ENCODE assay signal across 8 mouse cellular contexts in genomic region chr8:94857346-94858173, GRCm38 (mm10). TPM values are rescaled to one million over a fixed set of nuclear protein-coding genes. Genes with fewer than 3 reads are reported as not detected.
A peak's percentile ranks its signal among the peaks of the same experiment; 100 is the strongest.
DNase-seq lines count a peak whose midpoint lies in the region; ATAC-seq and TF ChIP-seq lines count a peak whose summit lies in the region.

Gene Polr2c (plus strand): TSS chr8:94857450.

- H3K9ac ChIP-seq in heart, embryonic 13.5 days: peak within 1 kb of the TSS; percentile 99
- peak within 1 kb of the TSS; percentile 92 for H3K9ac ChIP-seq in liver, embryonic 11.5 days (ENCODE audit: low read depth, low read length)

- under 1% methylated on average over 68 of the region's 68 CpGs for WGBS in heart, embryonic 13.5 days
- under 1% methylated on average over 68 of the region's 68 CpGs for WGBS in liver, embryonic 11.5 days

- peak; percentile 79 for ATAC-seq in erythroid progenitor cell, adult 5-6 weeks (replicated peaks; ENCODE audit: low FRiP score, poor library complexity, severe bottlenecking)
- peak; percentile 69 for ATAC-seq in heart, embryonic 13.5 days (ENCODE audit: extremely low read depth, insufficient number of reproducible peaks, low FRiP score, low TSS enrichment)
- ATAC-seq in liver, embryonic 11.5 days (replicated peaks; ENCODE audit: low FRiP score): peak; percentile 77

- TF ChIP-seq POLR2A in myocyte (IDR thresholded peaks at IDR 0.05; ENCODE audit: insufficient read length, low read depth): peak; percentile 85

- H3K79me2 ChIP-seq in myocyte (ENCODE audit: control insufficient read depth, insufficient read depth): peaks cover 19% of the 10 kb centered on the region

- H3K27ac ChIP-seq in brown adipose tissue, adult 24 weeks (replicated peaks; ENCODE audit: low read depth, low read length): peak within 1 kb of the TSS; percentile 61
- H3K27ac ChIP-seq in heart, embryonic 13.5 days (replicated peaks): peak within 1 kb of the TSS; percentile 70
- peak within 1 kb of the TSS; percentile 70 for H3K27ac ChIP-seq in liver, embryonic 11.5 days (ENCODE audit: low read depth, low read length)

- 0 out of 2 replicates have a peak, but pooled peaks cover under 1% of the 10 kb centered on the region for H3K4me1 ChIP-seq in brown adipose tissue, adult 24 weeks (ENCODE audit: control insufficient read depth, insufficient read depth, insufficient read length, low read length)
- H3K4me1 ChIP-seq in heart, embryonic 13.5 days: peaks cover 24% of the 10 kb centered on the region
- H3K4me1 ChIP-seq in liver, embryonic 11.5 days (replicated peaks; ENCODE audit: control insufficient read depth, insufficient read depth, low read length): peaks cover 14% of the 10 kb centered on the region

- DNase-seq in CD4-positive helper T cell, adult 2 months (ENCODE audit: low read depth, low spot score): peak; percentile 89
- DNase-seq in kidney, postnatal 10 days: peak; percentile 95
- peak; percentile 91 for DNase-seq in liver, embryonic 11.5 days (ENCODE audit: low spot score)
- DNase-seq in spleen, postnatal 4 days (ENCODE audit: low spot score in 2 of 2): peak; percentile 93 to 99

- H3K4me3 ChIP-seq in brown adipose tissue, adult 24 weeks (ENCODE audit: insufficient read depth, low read depth, low read length): peak within 1 kb of the TSS; percentile 85
- H3K4me3 ChIP-seq in heart, embryonic 13.5 days: peak within 1 kb of the TSS; percentile 99
- peak within 1 kb of the TSS; percentile 96 for H3K4me3 ChIP-seq in liver, embryonic 11.5 days (ENCODE audit: low read depth, low read length)
- peak within 1 kb of the TSS; percentile 51 for H3K4me3 ChIP-seq in myocyte

- peak within 1 kb of the TSS; percentile 68 for H3ac ChIP-seq in myocyte (ENCODE audit: control insufficient read depth, insufficient read length)

- H3K36me3 ChIP-seq in heart, embryonic 13.5 days: peaks cover 62% of the 10 kb centered on the region
- peaks cover 20% of the 10 kb centered on the region; the same call in 1 of the 2 replicates for H3K36me3 ChIP-seq in liver, embryonic 11.5 days (ENCODE audit: control insufficient read depth, insufficient read depth, low read length)
- H3K36me3 ChIP-seq in myocyte (ENCODE audit: control insufficient read depth, insufficient read depth): peaks cover 3% of the 10 kb centered on the region

- no peaks in the 10 kb centered on the region for H3K27me3 ChIP-seq in heart, embryonic 13.5 days (replicated peaks)
- no peaks in the 10 kb centered on the region for H3K27me3 ChIP-seq in liver, embryonic 11.5 days (replicated peaks; ENCODE audit: control insufficient read depth, insufficient read depth, low read length)
- no peaks in the 10 kb centered on the region for H3K27me3 ChIP-seq in myocyte (ENCODE audit: control insufficient read depth, insufficient read depth, insufficient read length)

- no peaks in the 10 kb centered on the region for H3K9me3 ChIP-seq in heart, embryonic 13.5 days
- H3K9me3 ChIP-seq in liver, embryonic 11.5 days (ENCODE audit: control insufficient read depth, low read length): no peaks in the 10 kb centered on the region

- H3K4me2 ChIP-seq in heart, embryonic 13.5 days: peak within 1 kb of the TSS; percentile 93
- H3K4me2 ChIP-seq in liver, embryonic 11.5 days: peak within 1 kb of the TSS; percentile 94
- H3K4me2 ChIP-seq in myocyte (ENCODE audit: low read depth): peak within 1 kb of the TSS; percentile 95

TF ChIP-seq in myocyte, 11 proteins besides CTCF, POLR2A, EP300 and RAD21:
- TF ChIP-seq POLR2AphosphoS2 (IDR thresholded peaks at IDR 0.05; ENCODE audit: insufficient read length, low read depth) (peak; percentile 82), TCF12 (IDR thresholded peaks at IDR 0.05; ENCODE audit: insufficient read depth, poor library complexity, severe bottlenecking) (no peak)

RNA-seq across cellular contexts. Expression of gene Polr2c, which starts in this region (rescaled TPM):
- 55.0 and 64.8 TPM in 2 replicates for polyA plus RNA-seq in brown adipose tissue, adult 24 weeks (2012; ENCODE audit: insufficient read depth, insufficient read length, missing spikeins)
- 34.0 and 42.2 TPM in 2 replicates for total RNA-seq in erythroid progenitor cell, adult 5-6 weeks (2015; ENCODE audit: low replicate concordance)
- total RNA-seq in erythroid progenitor cell, adult 5-6 weeks (2017; ENCODE audit: low replicate concordance): 17.5 and 40.3 TPM in 2 replicates
- polyA plus RNA-seq in heart, embryonic 13.5 days (2015; fragmentation: Nextera tagmentation; extraction: Ambion mirVana): 107 and 129 TPM in 2 replicates
- 162 and 172 TPM in 2 replicates for polyA plus RNA-seq in liver, embryonic 11.5 days (2014; fragmentation: Nextera tagmentation; extraction: Ambion mirVana)
- polyA plus RNA-seq in myocyte (2012; fragmentation: generic; extraction: Trizol): 102 TPM

Comparison
In these comparisons a context has a peak if more than half of its experiments do, and no peak if none do; other contexts are left out.
1. Peak in every context shown above with its lines: DNase-seq, ATAC-seq, H3K4me3 ChIP-seq and H3K27ac ChIP-seq.